Mouse (Mus musculus) CH12.LX (cell line): Measurements from ENCODE around the gene Spink4. TPM values are rescaled to one million over a fixed set of nuclear protein-coding genes. Genes with fewer than 3 reads are reported as not detected.

Source experiments
- DNase-seq: peaks from one replicate; pipeline ENCODE4 v3.0.0-alpha.2; 2013; ENCODE audit errors: extremely low read depth
- H3K27ac ChIP-seq: 2 replicates; pipeline ENCODE4 v1.5.1; 2012; ENCODE audit warnings: low read depth, mild to moderate bottlenecking, control low read depth, moderate library complexity; ENCODE audit not compliant: insufficient read depth
- H3K27me3 ChIP-seq: replicated peaks from 2 replicates; pipeline ENCODE3; 2012; ENCODE audit warnings: inconsistent platforms
- H3K36me3 ChIP-seq, 2 experiments: replicated peaks in 1 of 2; 2 replicates each; pipeline versions ENCODE3 to v1.6.1; 2012; ENCODE audit warnings: inconsistent platforms in 1 of 2, low read length in 1 of 2, mild to moderate bottlenecking in 1 of 2, mixed read lengths in 1 of 2, moderate library complexity in 1 of 2; ENCODE audit not compliant: control insufficient read depth in 1 of 2, insufficient read depth in 1 of 2
- H3K4me1 ChIP-seq, 2 experiments: 2 replicates each; pipeline ENCODE4 v1.6.1; 2012; ENCODE audit warnings: inconsistent platforms in 1 of 2, moderate library complexity in 1 of 2; ENCODE audit not compliant: insufficient read depth in 2 of 2, control insufficient read depth in 1 of 2
- H3K4me2 ChIP-seq: 2 replicates; pipeline ENCODE4 v1.6.1; 2012; ENCODE audit warnings: low read depth, mild to moderate bottlenecking, control low read depth; ENCODE audit not compliant: poor library complexity, insufficient read depth, severe bottlenecking
- H3K4me3 ChIP-seq, 3 experiments: fragments of 150-350 bp in 1 of 3; sonication (generic) in 1 of 3; replicated peaks in 1 of 3; 2 replicates each; pipeline versions ENCODE3 to v1.5.1; 2011 to 2012; ENCODE audit warnings: low read depth in 2 of 3, low read length in 2 of 3, mild to moderate bottlenecking in 2 of 3, moderate library complexity in 2 of 3, control low read depth in 1 of 3, improper control_type of control experiment in 1 of 3, inconsistent platforms in 1 of 3, mixed read lengths in 1 of 3; ENCODE audit not compliant: poor library complexity in 1 of 3
- H3K79me2 ChIP-seq: replicated peaks from 2 replicates; pipeline ENCODE4 v1.6.1; 2012; ENCODE audit warnings: mild to moderate bottlenecking, moderate library complexity; ENCODE audit not compliant: control insufficient read depth, poor library complexity, insufficient read depth, severe bottlenecking; ENCODE audit errors: extremely low read depth
- H3K9ac ChIP-seq: 2 replicates; pipeline ENCODE4 v1.6.1; 2012; ENCODE audit warnings: low read depth, mild to moderate bottlenecking, control low read depth, moderate library complexity; ENCODE audit not compliant: insufficient read depth
- H3K9me3 ChIP-seq: replicated peaks from 2 replicates; pipeline ENCODE3; 2012; ENCODE audit warnings: low read length, inconsistent platforms, mixed read lengths
- BHLHE40 ChIP-seq: IDR thresholded peaks from 2 replicates; pipeline ENCODE4 v1.6.1; 2011; ENCODE audit warnings: mild to moderate bottlenecking, low read depth, low read length, improper control_type of control experiment
- ELF1 ChIP-seq: IDR thresholded peaks from 2 replicates; pipeline ENCODE4 v1.6.1; 2014; ENCODE audit warnings: low read depth, mild to moderate bottlenecking, inconsistent platforms, low read length, improper control_type of control experiment
- EP300 ChIP-seq: IDR thresholded peaks from 2 replicates; pipeline ENCODE4 v1.6.1; 2011; ENCODE audit warnings: low read length, improper control_type of control experiment
- HCFC1 ChIP-seq: IDR thresholded peaks from 2 replicates; pipeline ENCODE4 v1.6.1; 2012; ENCODE audit warnings: low read depth, mild to moderate bottlenecking, inconsistent platforms, low read length, improper control_type of control experiment
- IRF4 ChIP-seq: IDR thresholded peaks from 2 replicates; pipeline ENCODE4 v1.6.1; 2014; ENCODE audit warnings: low read depth, mild to moderate bottlenecking, inconsistent platforms, low read length, improper control_type of control experiment
- JUN ChIP-seq: IDR thresholded peaks from 2 replicates; pipeline ENCODE4 v1.6.1; 2011; ENCODE audit warnings: low read depth, mild to moderate bottlenecking, low read length, improper control_type of control experiment, moderate library complexity; ENCODE audit not compliant: insufficient read depth
- JUND ChIP-seq: conservative IDR thresholded peaks from 2 replicates; pipeline ENCODE4 v1.6.1; 2011; ENCODE audit warnings: low read depth, low read length, improper control_type of control experiment
- MAFK ChIP-seq: IDR thresholded peaks from 2 replicates; pipeline ENCODE4 v1.6.1; 2011; ENCODE audit warnings: low read length, improper control_type of control experiment; ENCODE audit not compliant: insufficient replicate concordance
- MEF2A ChIP-seq: IDR thresholded peaks from 2 replicates; pipeline ENCODE4 v1.6.1; 2014; ENCODE audit warnings: low read depth, mild to moderate bottlenecking, inconsistent platforms, low read length, improper control_type of control experiment, borderline replicate concordance
- MXI1 ChIP-seq: IDR thresholded peaks from 2 replicates; pipeline ENCODE4 v1.6.1; 2011; ENCODE audit warnings: mild to moderate bottlenecking, low read depth, low read length, improper control_type of control experiment
- NELFE ChIP-seq: IDR thresholded peaks from 2 replicates; pipeline ENCODE4 v1.6.1; 2011; ENCODE audit warnings: low read depth, low read length, improper control_type of control experiment
- PAX5 ChIP-seq: IDR thresholded peaks from 2 replicates; pipeline ENCODE4 v1.6.1; 2012; ENCODE audit warnings: low read length, inconsistent platforms, mixed read lengths
- POLR2A ChIP-seq: IDR thresholded peaks from 2 replicates; pipeline ENCODE4 v1.6.1; 2011; ENCODE audit warnings: low read depth, mild to moderate bottlenecking, improper control_type of control experiment, low read length
- POLR2AphosphoS2 ChIP-seq: IDR thresholded peaks from 2 replicates; pipeline ENCODE4 v1.6.1; 2011; ENCODE audit warnings: low read depth, low read length, improper control_type of control experiment
- RAD21 ChIP-seq: IDR thresholded peaks from 2 replicates; pipeline ENCODE4 v1.6.1; 2011; ENCODE audit warnings: low read depth, mild to moderate bottlenecking, low read length, improper control_type of control experiment, moderate library complexity
- RCOR1 ChIP-seq: conservative IDR thresholded peaks from 2 replicates; pipeline ENCODE4 v1.6.1; 2012; ENCODE audit warnings: low read depth, mild to moderate bottlenecking, inconsistent platforms, low read length, improper control_type of control experiment
- SMC3 ChIP-seq: IDR thresholded peaks from 2 replicates; pipeline ENCODE4 v1.6.1; 2011; ENCODE audit warnings: low read depth, low read length, improper control_type of control experiment
- TBP ChIP-seq: conservative IDR thresholded peaks from 2 replicates; pipeline ENCODE4 v1.6.1; 2011; ENCODE audit warnings: low read depth, low read length, improper control_type of control experiment
- TCF12 ChIP-seq: IDR thresholded peaks from 2 replicates; pipeline ENCODE4 v1.6.1; 2014; ENCODE audit warnings: low read depth, mild to moderate bottlenecking, inconsistent platforms, low read length, improper control_type of control experiment
- USF1 ChIP-seq: IDR thresholded peaks from 2 replicates; pipeline ENCODE4 v1.6.1; 2014; ENCODE audit warnings: low read depth, mild to moderate bottlenecking, inconsistent platforms, low read length, improper control_type of control experiment
- USF2 ChIP-seq: conservative IDR thresholded peaks from 2 replicates; pipeline ENCODE4 v1.6.1; 2011; ENCODE audit warnings: low read depth, low read length, improper control_type of control experiment
- ZC3H11A ChIP-seq: IDR thresholded peaks from 2 replicates; pipeline ENCODE4 v1.6.1; 2012; ENCODE audit warnings: low read depth, mild to moderate bottlenecking, inconsistent platforms, low read length, improper control_type of control experiment
- ZKSCAN1 ChIP-seq: IDR thresholded peaks from 2 replicates; pipeline ENCODE4 v1.6.1; 2012; ENCODE audit warnings: low read depth, inconsistent platforms, low read length, improper control_type of control experiment, borderline replicate concordance
- ZMIZ1 ChIP-seq: IDR thresholded peaks from 2 replicates; pipeline ENCODE4 v1.6.1; 2012; ENCODE audit warnings: low read depth, mild to moderate bottlenecking, inconsistent platforms, low read length, improper control_type of control experiment
- ZNF384 ChIP-seq: IDR thresholded peaks from 2 replicates; pipeline ENCODE4 v1.6.1; 2012; ENCODE audit warnings: low read depth, low read length, improper control_type of control experiment, inconsistent platforms
- dilution Hi-C: fragments of 300-500 bp; cut with MboI; formaldehyde crosslinking; loops from 2 replicates; pipeline ENCODE4 v1.14.3; 2020; ENCODE audit warnings: low sequenced_read_pairs; ENCODE audit not compliant: extremely low pct_unique_long_range_greater_than_20kb, extremely low pct_ligation_motif_present
- in situ Hi-C: fragments of 300-500 bp; cut with MboI; formaldehyde crosslinking; loops from 3 replicates; pipeline ENCODE4 v1.14.3; 2019; ENCODE audit warnings: low sequenced_read_pairs, low pct_ligation_motif_present, low pct_unique_long_range_greater_than_20kb, mixed read lengths
- polyA plus RNA-seq: library from polyadenylated mRNA; unstranded; fragments of >175 nt; gene quantifications from 2 replicates; pipeline ENCODE4 v1.2.1, GENCODE M21; 2012; ENCODE audit warnings: low read depth; ENCODE audit not compliant: insufficient read length
- total RNA-seq, 2 experiments: library from RNA; depleted of rRNA; stranded (reverse); fragments of 300-350 nt in 1 of 2; fragments of >200 nt in 1 of 2; gene quantifications; 2 replicates each; pipeline ENCODE4 v1.2.3; 2012 to 2014

Spink4 gene
- not detected in 2 replicates for total RNA-seq (2012; rRNA removed)
- not detected in 2 replicates for total RNA-seq (2014; rRNA removed)
- not detected in 2 replicates for polyA plus RNA-seq

DNA sequence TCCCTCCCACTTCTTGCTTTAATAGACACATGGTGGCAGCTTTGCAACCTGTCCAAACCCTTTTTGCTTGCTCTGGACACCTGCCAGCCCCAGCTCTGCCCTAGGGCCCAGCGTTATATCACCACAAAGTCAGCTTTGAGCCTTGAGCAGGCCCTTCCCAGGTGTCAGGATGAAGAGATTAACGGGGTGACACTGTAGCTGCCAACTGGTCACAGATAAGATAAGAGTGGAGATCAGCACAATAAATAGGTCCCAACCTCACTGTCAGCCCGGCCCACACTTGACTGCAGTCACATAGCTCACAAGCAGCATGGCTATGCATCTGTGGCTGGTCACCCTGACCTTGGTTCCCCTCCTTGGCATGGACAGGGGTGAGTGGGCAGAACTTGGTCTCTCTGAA is at the start of gene Spink4:
Gene Spink4, plus strand, starts transcription at position 268 of the 400 bp plus-strand sequence.
- Histone ChIP-seq H3K36me3 (no peaks in the 10 kb centered on the region), H3K27me3 (peaks cover 1% of the 10 kb centered on the region), H3K4me1 (no peaks in the 10 kb centered on the region), H3K9me3 (peaks cover 3% of the 10 kb centered on the region), H3K79me2 (no peaks in the 10 kb centered on the region), H3K4me3 (no peak within 1 kb of the TSS), H3K27ac (no peak within 1 kb of the TSS), H3K4me2 (no peak within 1 kb of the TSS), H3K9ac (no peak within 1 kb of the TSS)
- in situ Hi-C loops: no loop called here
- TF ChIP-seq ZNF384 (no peak), EP300 (no peak), POLR2A (no peak), BHLHE40 (no peak), USF1 (no peak), MEF2A (no peak), MAFK (no peak), IRF4 (no peak)
- DNase-seq: no peak
- dilution Hi-C loops: no loop called here

DNA sequence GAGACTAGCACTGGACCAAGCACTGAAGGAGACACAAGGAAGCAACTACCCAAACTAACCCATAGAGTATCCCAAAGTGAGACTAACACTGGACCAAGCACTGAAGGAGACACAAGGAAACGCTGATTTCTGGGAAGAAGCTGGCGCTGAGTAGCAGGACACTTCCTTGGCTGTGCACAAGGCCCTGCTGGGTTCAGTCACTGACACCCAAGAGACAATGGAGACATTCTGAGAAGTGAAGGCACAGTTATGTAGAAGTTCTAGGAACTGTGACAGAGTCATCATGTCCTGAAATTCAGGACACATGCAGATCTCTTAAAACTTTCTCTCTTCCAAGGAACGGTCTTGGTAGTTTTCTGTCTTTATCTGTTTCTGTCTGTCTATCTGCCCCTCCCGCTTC is 49.6 kb upstream of the Spink4 start:
- H3K4me2 ChIP-seq: no peak overlapping the region
- no peaks in the 10 kb centered on the region for H3K9me3 ChIP-seq
- H3K9ac ChIP-seq: no peak overlapping the region
- no peaks in the 10 kb centered on the region for H3K36me3 ChIP-seq
- in situ Hi-C loops (no loop called here), dilution Hi-C loops (no loop called here)
- no peaks in the 10 kb centered on the region for H3K79me2 ChIP-seq
- peaks cover 6 to 59% of the 10 kb centered on the region in 2 experiments; a peak in 3 of 4 replicates for H3K4me1 ChIP-seq
- TF ChIP-seq TBP (no peak), RCOR1 (no peak), ZC3H11A (no peak), ZMIZ1 (no peak), HCFC1 (no peak), JUN (no peak), USF2 (no peak), PAX5 (no peak), NELFE (no peak), SMC3 (no peak), JUND (no peak), ZKSCAN1 (no peak), EP300 (no peak), RAD21 (no peak), POLR2AphosphoS2 (no peak), MXI1 (no peak), TCF12 (no peak), ELF1 (no peak), MEF2A (no peak)
- H3K4me3 ChIP-seq: no peak overlapping the region
- H3K27me3 ChIP-seq: no peaks in the 10 kb centered on the region
- no peak overlapping the region for H3K27ac ChIP-seq
- DNase-seq: no peak
